Mouse (Mus musculus) stomach, embryonic 16.5 days (tissue): ENCODE results near the gene Nipal1. TPM values are rescaled to one million over a fixed set of nuclear protein-coding genes. Genes with fewer than 3 reads are reported as not detected.

ENCODE experiments used
- ATAC-seq: fragments of 200-750 bp; cut with Nextera tagmentation; 2 replicates; pipeline ENCODE4 v1.8.0; 2017; ENCODE audit warnings: moderate number of reproducible peaks, moderate TSS enrichment; ENCODE audit not compliant: insufficient read depth, low FRiP score
- H3K27ac ChIP-seq: fragments of 300-500 bp; sonication (generic); 2 replicates; pipeline ENCODE4 v1.5.1; 2014; ENCODE audit warnings: low read length
- H3K27me3 ChIP-seq: fragments of 300-500 bp; sonication (generic); 2 replicates; pipeline ENCODE4 v1.6.1; 2014; ENCODE audit warnings: low read length, control low read depth, mixed read lengths; ENCODE audit not compliant: control insufficient read depth, insufficient read depth
- H3K36me3 ChIP-seq: fragments of 300-500 bp; sonication (generic); 2 replicates; pipeline ENCODE4 v1.6.1; 2014; ENCODE audit warnings: low read length; ENCODE audit not compliant: control insufficient read depth, insufficient read depth
- H3K4me1 ChIP-seq: fragments of 300-500 bp; sonication (generic); 2 replicates; pipeline ENCODE4 v1.6.1; 2014; ENCODE audit warnings: low read length, control low read depth, mixed read lengths; ENCODE audit not compliant: control insufficient read depth, insufficient read depth
- H3K4me2 ChIP-seq: fragments of 300-500 bp; sonication (generic); 2 replicates; pipeline ENCODE4 v1.6.1; 2014; ENCODE audit warnings: low read depth, low read length, mixed read lengths
- H3K4me3 ChIP-seq: fragments of 300-500 bp; sonication (generic); replicated peaks from 2 replicates; pipeline ENCODE4 v1.5.1; 2014; ENCODE audit warnings: mild to moderate bottlenecking, low read length
- H3K9ac ChIP-seq: fragments of 300-500 bp; sonication (generic); 2 replicates; pipeline ENCODE4 v1.6.1; 2014; ENCODE audit warnings: low read length
- H3K9me3 ChIP-seq: fragments of 300-500 bp; sonication (generic); replicated peaks from 2 replicates; pipeline ENCODE4 v1.6.1; 2016; ENCODE audit warnings: low read length, control low read depth; ENCODE audit not compliant: control insufficient read depth
- WGBS: fragments of 180-500 bp; shearing (Covaris S2); extraction: QIAGEN DNeasy Blood & Tissue Kit; methylation state at CpG from one replicate; pipeline ENCODE4 v1.1.7; 2014; 5-methylcytosine and 5-hydroxymethylcytosine counted together
- polyA plus RNA-seq: library from polyadenylated mRNA; unstranded; fragments of >200 nt; fragmentation: Nextera tagmentation; extraction: Ambion mirVana; gene quantifications from 2 replicates; pipeline ENCODE4 v1.2.1, GENCODE M21; 2015

Nipal1 gene
- polyA plus RNA-seq, 1 experiment from 2014 or later, result 21.3 TPM

DNA sequence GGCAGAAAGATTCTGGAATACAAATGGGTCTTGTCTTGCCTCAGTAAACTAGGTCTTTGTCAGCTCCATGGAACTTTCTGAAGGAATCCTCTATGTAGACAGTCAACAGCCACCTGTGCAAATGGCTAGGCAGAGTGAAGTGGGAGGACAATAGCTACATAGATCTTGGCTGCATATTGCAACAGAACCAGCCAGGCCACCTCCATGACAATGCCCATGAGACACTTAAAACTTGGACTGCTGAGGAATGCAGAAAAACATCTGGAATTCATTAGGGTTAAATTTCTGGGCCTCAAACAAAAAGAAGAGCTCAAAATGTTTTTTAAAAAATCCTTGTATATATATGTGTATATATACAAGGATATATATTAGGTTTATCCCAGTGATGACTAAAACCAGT is 54.6 kb downstream of the Nipal1 start:
- peaks cover 12% of the 10 kb centered on the region for H3K4me1 ChIP-seq
- no peak overlapping the region for H3K4me3 ChIP-seq
- no peak overlapping the region for H3K4me2 ChIP-seq
- H3K9me3 ChIP-seq, result no peaks in the 10 kb centered on the region
- H3K36me3 ChIP-seq, result no peaks in the 10 kb centered on the region
- H3K27me3 ChIP-seq, result no peaks in the 10 kb centered on the region
- H3K27ac ChIP-seq, result no peak overlapping the region
- no peak overlapping the region for H3K9ac ChIP-seq
- ATAC-seq, result no peak

DNA sequence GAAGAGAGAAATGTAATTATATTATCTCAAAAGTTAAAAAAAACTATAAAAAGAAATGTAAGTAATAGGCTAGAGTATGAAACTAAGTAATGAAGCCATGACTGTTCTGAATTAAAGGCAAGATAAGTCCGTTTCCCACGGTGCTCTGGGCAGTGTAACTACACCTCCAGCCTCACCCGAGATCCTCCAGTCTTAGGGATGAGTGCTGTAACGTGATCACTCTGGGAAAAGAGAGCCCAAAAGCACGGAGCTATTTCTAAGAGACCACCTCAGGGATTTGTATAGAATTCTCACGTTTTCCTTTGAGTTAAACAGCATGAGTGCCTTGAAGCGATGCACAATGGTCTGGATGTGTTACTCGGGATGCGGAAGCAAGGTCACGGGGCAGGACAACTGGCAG is 58.5 kb downstream of the Nipal1 start:
- Histone ChIP-seq H3K27ac (no peak overlapping the region), H3K27me3 (no peaks in the 10 kb centered on the region), H3K9ac (no peak overlapping the region), H3K4me3 (no peak overlapping the region), H3K36me3 (no peaks in the 10 kb centered on the region), H3K4me2 (no peak overlapping the region), H3K9me3 (no peaks in the 10 kb centered on the region), H3K4me1 (no peaks in the 10 kb centered on the region)
- no peak for ATAC-seq
- WGBS, result 55% methylated on average over 10 of the region's 10 CpGs

DNA sequence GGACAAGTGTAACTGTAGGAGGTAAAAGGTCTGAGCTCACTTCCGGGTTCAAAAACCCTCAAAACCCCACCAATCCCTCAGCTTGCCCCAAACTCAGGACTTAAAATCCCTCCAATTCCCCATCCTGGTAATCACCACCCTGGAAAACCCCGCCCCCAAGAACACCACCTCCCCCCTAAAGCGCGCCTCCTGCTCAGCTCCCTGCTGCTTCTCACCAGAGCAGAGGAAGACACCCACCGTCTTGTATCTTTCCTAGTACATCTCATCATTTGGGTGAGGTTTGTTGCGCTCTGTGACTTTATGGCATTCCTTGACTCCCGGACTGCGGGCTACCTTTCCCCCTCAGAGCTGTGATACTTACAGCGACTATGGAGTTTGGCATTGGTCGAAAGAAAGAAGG is 59.1 kb downstream of the Nipal1 start:
- 66% methylated on average over 10 of the region's 10 CpGs for WGBS
- Histone ChIP-seq H3K9ac (no peak overlapping the region), H3K9me3 (no peaks in the 10 kb centered on the region), H3K4me1 (no peaks in the 10 kb centered on the region), H3K36me3 (no peaks in the 10 kb centered on the region), H3K27me3 (no peaks in the 10 kb centered on the region), H3K4me2 (no peak overlapping the region), H3K27ac (no peak overlapping the region), H3K4me3 (no peak overlapping the region)
- ATAC-seq, result no peak

DNA sequence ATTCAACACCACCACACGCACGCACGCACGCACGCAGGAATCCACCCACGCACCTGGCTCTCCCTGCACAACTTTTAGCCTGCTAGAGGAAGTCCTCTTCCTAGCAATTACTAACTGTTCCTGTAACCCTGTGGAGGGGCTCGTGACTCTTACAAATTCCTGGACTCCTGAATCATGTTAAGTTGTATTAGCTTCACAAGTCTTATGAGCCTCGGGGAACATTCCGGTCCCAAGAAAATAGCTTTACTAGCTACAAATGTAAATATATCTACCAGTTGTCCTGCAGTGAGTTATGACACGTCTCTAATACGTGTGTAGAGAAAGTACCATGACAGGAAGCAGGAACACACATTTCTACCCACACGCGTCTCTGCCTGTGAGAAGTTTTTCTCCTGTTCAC is 61.9 kb downstream of the Nipal1 start:
- no peaks in the 10 kb centered on the region for H3K9me3 ChIP-seq
- H3K27ac ChIP-seq, result no peak overlapping the region
- no peak overlapping the region for H3K4me2 ChIP-seq
- no peak for ATAC-seq
- H3K36me3 ChIP-seq, result no peaks in the 10 kb centered on the region
- H3K4me3 ChIP-seq, result no peak overlapping the region
- H3K4me1 ChIP-seq, result no peaks in the 10 kb centered on the region
- H3K27me3 ChIP-seq, result no peaks in the 10 kb centered on the region
- 75% methylated on average over 13 of the region's 13 CpGs for WGBS
- H3K9ac ChIP-seq, result no peak overlapping the region

DNA sequence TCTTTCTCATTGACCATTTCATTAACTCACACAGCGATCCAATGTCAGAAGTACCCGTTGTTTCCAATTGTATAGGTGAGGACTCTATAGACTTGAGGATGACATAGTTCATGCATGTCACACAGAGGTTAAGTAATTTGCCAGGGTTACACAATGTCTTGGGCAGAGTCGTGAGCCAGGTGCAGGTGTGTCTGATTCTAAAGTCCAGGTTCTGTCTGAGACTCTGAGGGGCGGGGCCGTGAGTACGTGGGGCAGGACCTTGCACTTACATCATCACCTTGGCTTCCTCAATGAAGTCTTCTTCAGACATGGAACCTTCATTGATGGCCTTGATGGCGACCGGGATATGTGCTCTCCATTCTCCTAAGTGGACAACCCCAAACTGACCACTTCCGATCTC is 62.4 kb downstream of the Nipal1 start:
- Histone ChIP-seq H3K4me3 (no peak overlapping the region), H3K4me1 (no peaks in the 10 kb centered on the region), H3K36me3 (no peaks in the 10 kb centered on the region), H3K9me3 (no peaks in the 10 kb centered on the region), H3K9ac (no peak overlapping the region), H3K4me2 (no peak overlapping the region), H3K27me3 (no peaks in the 10 kb centered on the region), H3K27ac (no peak overlapping the region)
- ATAC-seq, result peak; percentile 72; the same call in 1 of the 2 replicates
- 81% methylated on average over 9 of the region's 9 CpGs for WGBS

DNA sequence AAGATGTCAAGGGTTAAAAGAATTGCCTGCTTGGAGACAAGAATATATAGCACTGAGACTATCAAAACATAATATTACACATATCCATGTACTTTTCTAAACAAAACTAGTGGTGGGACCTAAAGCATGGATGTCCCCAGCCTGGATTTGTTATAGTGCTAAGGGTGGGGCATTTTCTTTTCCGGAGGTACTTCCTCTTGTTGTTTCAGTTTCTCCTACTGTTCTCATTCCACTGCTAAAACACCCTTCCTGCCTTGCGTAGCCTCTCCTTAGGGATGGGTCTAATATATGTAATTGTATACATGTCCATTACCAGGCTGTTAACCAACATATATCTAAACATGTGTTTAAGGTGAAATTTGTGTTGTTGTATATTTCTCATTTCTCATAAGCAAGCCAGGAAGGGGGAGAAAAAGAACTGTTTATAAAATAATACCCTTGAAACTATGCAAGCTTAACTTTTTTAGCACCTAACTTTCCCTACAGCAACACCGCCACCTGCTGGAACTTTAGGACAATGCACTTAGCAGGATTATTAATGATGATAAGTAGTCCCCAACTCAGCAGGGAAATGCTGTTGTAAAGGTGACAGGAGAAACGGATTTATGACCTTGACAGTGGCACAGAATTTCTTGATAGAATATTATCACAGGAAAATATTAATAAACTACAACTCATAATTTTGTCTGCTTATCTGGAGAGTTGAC is 63.1 kb downstream of the Nipal1 start:
- WGBS, result 23% methylated on average over 4 of the region's 4 CpGs
- no peaks in the 10 kb centered on the region for H3K36me3 ChIP-seq
- H3K9me3 ChIP-seq, result no peaks in the 10 kb centered on the region
- 0 out of 2 replicates have a peak, but pooled peaks have one; percentile 29 for ATAC-seq
- H3K27me3 ChIP-seq, result no peaks in the 10 kb centered on the region
- H3K4me3 ChIP-seq, result no peak overlapping the region
- no peaks in the 10 kb centered on the region for H3K4me1 ChIP-seq
- no peak overlapping the region for H3K27ac ChIP-seq
- H3K9ac ChIP-seq, result no peak overlapping the region
- no peak overlapping the region for H3K4me2 ChIP-seq

DNA sequence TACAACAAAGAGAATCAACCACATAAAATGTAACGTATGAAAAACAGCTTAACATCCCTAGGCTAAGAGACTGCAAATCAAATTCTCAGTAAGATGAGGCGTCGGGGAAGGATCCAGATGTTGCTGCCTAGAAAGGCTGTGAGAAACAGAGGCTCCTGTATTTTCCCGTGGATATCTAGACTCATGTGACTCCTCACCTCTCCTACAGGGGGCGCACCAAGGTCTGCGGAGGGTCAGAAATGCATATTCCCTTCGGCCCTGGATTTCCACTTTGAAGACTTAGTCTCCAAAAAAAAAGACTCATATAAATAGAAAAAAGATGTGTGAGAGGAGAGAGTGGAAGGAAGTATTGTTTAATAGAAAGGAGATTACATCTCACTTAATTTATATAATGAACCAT is 73.0 kb downstream of the Nipal1 start:
- Histone ChIP-seq H3K27me3 (no peaks in the 10 kb centered on the region), H3K27ac (no peak overlapping the region), H3K4me1 (no peaks in the 10 kb centered on the region), H3K9me3 (no peaks in the 10 kb centered on the region), H3K9ac (no peak overlapping the region), H3K4me2 (no peak overlapping the region), H3K4me3 (no peak overlapping the region), H3K36me3 (no peaks in the 10 kb centered on the region)
- 61% methylated on average over 7 of the region's 7 CpGs for WGBS
- no peak for ATAC-seq

Other genes with a start within 250 kb of the Nipal1 start
- 1.9 and 3.5 TPM in 2 replicates for gene Corin, start 143.3 kb upstream of the Nipal1 start, polyA plus RNA-seq
- gene Nfxl1, start 88.1 kb upstream of the Nipal1 start, polyA plus RNA-seq, result 13.9 and 14.6 TPM in 2 replicates
- 0.09 TPM in 1 of 2 replicates, not detected in the other for gene Zar1, start 66.5 kb upstream of the Nipal1 start, polyA plus RNA-seq
- 0.27 and 0.54 TPM in 2 replicates for gene Gm5868, start 60.2 kb upstream of the Nipal1 start, polyA plus RNA-seq
- not detected in 2 replicates for gene Cnga1, start 3.5 kb upstream of the Nipal1 start, polyA plus RNA-seq
- 0.26 and 0.34 TPM in 2 replicates for gene Txk, start 105.0 kb downstream of the Nipal1 start, polyA plus RNA-seq
- gene Tec, start 220.7 kb downstream of the Nipal1 start, polyA plus RNA-seq, result 12.5 and 13.0 TPM in 2 replicates